Mouse (Mus musculus) bone marrow, adult 2 months (tissue): ENCODE data around the gene Ankrd37.

ENCODE experiments used
- CTCF ChIP-seq: fragments of 200-500 bp; IDR thresholded peaks from 2 replicates; pipeline ENCODE4 v1.5.1; 2011; ENCODE audit warnings: low read length, control low read depth; ENCODE audit not compliant: control insufficient read depth, insufficient read depth
- POLR2A ChIP-seq: fragments of 200-500 bp; IDR thresholded peaks from 2 replicates; pipeline ENCODE4 v1.6.1; 2011; ENCODE audit warnings: low read depth, mild to moderate bottlenecking, control low read depth, low read length, borderline replicate concordance; ENCODE audit not compliant: control insufficient read depth

- TF ChIP-seq POLR2A (no peak), CTCF (no peak)
Measured at GRCm38 (mm10) chr8:46040260-46040659, 34.8 kb upstream of the Ankrd37 start.
